Mouse (Mus musculus): Measurements from ENCODE around the gene Pgpep1l. TPM values are rescaled to one million over a fixed set of nuclear protein-coding genes. Genes with fewer than 3 reads are reported as not detected.

The Pgpep1l gene
- polyA plus RNA-seq, 1 experiment = 2.2 TPM

DNA sequence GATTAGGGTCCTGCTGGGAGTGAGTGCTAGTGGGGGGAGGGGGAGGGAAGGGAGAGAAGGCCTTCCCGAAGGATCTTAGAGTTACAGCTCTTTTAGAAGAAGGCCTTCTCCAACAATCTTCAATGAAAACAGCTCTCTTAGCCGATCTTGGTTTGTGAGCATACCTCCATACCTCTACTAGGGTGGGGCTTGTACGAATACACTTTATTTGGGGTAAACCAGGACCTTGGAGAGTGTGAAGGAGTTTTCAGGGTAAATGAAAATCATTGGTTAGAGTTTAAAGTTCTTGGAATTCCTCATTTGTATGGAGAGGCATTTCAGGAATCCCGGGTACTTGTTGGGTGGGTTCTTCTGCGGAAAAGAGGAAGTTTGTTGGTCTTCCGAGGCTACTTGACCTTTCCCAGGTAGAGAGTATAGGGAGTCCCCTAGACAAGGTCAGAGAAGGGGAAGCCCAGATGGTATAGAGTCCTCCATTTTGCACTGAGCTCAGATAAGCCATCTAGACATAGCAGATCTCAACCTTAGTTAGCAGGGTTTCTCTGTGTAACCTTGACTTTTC, 4.4 kb downstream of the Pgpep1l start:
- DNase-seq (ENCODE audit: low spot score) = no peak

DNA sequence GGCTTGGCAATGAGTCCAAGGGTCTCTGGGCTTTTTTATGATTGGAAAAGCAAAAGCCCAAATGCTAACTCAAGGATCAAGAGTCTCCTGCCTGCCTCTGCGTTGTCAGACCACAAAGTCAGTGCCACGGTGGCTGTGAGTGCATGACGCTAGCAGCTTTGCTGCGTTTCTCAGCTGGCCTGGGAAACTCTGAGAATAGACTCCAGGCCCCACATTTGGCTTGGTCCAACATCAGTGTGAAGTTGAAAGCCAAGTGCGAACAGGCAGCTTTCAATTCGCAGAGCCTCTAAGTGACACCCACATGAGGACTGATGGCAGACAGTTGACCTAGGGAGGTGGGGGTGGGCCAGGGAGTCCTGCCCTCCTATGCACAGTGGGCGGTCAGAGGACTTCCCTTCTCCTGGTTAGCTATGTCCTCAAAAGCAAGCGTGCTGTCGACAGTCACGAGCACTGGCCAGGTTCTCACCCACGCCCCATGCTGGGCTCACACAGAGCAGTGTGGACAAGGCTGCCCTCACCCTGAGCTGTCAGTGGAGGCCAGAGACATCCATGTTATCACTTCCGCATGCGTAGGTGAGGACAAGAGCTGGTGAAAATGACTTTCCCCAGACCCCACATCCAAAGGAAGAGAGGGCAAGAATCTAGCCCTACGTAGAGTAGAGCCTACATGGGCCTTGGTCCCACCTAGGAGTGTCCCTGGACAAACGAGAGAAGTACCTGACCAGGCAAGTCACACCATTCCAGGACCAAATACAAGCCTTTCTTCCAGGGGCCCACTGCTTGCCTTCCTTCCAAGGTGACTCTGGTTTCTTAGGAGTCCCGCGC, 5.5 kb downstream of the Pgpep1l start:
- DNase-seq (ENCODE audit: low spot score) = no peak

DNA sequence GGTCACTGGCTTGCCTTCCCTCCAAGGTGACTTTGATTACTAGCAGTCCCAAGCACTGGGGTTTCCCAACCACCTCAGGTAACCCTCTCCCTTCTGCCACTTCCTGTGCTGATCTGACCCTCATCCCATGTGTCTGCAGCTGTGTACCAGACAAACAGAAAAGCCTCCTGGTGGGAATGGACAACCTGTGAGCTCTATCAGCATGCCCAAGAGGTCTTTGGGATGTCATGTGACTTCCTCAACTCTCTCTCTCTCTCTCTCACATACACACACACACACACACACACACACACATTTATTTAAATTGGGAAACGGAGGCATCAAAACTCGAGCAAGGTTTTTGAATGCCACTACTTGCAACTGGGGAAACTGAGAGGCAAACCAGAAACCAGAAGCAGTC, 6.3 kb downstream of the Pgpep1l start:
- DNase-seq (ENCODE audit: low spot score) = no peak

DNA sequence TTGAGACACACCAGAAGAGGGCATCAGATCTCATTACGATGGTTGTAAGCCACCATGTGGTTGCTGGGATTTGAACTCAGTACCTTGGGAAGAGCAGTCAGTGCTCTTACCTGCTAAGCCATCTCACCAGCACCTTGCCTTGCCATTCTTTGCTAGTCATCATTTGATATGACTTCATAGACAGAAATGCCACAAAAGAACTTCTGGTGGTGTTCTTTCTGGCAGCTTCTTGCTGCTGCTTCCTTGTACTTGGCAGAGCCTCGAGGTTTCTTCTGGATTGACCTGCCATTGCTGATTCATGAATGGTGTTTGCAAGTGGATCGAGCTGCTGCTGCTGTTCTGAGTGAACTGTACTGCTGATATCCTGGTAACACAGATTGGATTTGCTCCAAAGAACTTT, 13.1 kb downstream of the Pgpep1l start:
- no peak for DNase-seq (ENCODE audit: low spot score)

DNA sequence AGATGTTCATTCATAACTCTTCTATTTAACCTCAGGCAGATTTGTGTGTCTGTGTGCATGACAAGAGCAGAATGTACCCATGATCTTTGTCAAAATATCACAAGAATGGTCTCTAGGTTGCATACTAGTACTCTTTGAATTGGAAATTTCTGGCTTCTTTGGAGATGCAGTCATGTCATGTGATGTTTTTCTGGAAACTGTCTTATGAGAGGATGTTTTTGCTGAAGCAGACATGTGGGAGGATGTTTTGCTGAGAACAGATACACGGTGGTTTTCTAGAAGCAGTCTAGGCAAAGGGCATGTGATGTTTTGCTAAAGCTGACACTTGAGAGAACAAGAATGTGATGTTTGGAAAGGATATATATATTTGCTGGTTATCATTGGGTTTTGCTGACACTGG, 13.6 kb downstream of the Pgpep1l start:
- no peak for DNase-seq (ENCODE audit: low spot score)

DNA sequence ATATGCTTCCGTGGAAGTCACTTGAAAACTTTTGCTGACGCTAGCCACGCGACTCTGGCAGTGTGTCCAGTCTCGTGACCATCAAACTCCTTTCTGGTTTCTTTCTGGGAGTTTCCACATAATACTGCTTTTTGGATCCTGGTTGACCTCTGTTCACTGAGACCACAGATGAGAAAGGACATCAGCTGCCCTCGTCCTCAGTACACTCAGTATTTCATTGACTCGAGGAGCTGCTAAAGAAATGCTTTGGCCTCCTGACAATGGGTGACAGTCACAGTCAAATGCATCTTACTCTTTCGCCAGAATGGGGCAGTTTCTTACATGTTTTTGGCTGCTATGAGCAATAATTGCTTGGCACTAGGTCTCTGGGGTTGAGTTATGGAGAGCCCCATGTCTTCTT, 17.8 kb downstream of the Pgpep1l start:
- DNase-seq (ENCODE audit: low spot score) = no peak

DNA sequence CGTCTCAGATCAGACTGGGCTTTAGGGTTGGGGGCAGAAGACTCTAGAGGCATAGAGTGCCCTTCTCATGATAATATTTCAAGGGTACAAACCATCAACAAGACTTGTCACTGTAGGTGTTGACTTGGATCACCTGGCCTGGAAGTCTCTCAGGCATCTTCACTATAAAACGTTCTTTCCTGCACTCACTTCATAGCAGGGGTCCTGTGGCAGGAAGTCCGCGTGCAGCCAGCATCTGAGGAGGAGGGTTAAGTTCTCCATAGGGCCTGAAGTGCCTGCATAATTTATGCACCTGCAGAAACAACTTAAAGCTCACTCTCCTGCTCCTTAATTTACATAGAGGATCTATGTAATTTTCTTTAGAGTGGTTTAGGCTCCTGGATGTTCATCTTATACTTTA, 18.4 kb downstream of the Pgpep1l start:
- no peak for DNase-seq (ENCODE audit: low spot score)

DNA sequence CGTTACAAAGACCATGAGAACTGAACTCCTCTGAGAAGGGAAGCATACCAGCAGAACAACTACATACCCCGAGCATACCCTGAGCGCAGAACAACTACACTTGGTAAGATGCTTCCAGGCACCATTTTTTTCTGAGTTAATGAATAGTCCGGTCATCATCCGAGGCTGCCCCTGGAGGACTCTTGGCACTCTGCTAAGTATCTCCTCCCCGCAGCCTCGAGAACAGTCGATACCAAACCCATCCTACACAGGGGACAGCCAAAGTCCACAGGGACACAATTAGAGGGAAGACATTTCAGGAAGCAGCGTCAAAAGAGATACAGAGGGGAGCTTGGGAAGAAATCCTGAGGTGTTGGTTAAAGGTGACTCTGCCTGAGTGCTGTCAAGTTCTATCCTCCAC, 22.8 kb downstream of the Pgpep1l start:
- no peak for DNase-seq (ENCODE audit: low spot score)

DNA sequence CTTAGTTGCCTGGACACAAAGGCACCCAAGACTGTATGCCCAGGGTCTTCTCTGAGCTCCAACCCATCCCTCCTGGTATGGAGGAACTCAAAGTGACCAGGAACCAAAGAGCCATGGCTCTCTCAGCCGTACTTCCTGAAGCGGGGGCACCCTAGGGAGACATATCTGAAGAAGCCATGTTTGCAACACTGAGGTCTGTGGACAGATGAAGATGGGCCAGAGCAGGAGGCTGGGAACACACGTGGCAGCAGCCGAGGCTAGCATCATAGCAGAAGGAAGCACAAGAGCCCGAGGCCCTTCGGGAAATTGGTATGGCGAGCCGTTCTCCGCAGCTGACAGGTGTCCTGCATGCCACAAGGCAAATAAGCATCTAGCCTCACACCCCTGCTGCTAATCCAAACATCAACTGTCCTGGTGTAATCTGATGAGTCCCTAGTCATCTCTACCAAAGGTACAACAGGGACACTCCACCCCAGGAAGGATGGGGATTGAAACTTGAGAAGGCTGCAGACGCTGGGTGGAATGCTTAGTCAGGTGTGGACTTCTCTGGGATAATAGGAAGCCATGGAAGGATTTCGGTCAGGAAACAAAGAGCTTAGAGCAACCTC, 24.7 kb downstream of the Pgpep1l start:
- DNase-seq (ENCODE audit: low spot score) = no peak

DNA sequence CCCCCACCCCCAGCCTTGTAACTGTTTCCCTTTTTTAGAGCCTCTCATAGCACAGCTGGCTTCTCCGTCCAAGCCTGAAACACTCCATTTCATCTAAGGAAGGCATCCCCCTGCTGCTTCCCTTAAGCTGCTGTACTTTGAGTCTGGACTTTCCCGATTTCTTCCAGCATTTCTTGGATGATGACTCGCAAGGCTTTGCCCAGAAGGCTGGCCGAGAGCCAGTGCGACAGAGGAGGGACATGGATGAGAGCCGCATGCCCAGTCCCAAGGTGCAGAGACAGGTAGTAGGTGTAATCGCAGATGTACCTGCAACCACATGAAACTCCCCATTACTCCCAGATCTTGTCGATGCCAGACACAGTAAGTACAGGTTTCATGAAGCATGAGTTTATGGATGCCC, 27.2 kb downstream of the Pgpep1l start:
- no peak for DNase-seq (ENCODE audit: low spot score)

DNA sequence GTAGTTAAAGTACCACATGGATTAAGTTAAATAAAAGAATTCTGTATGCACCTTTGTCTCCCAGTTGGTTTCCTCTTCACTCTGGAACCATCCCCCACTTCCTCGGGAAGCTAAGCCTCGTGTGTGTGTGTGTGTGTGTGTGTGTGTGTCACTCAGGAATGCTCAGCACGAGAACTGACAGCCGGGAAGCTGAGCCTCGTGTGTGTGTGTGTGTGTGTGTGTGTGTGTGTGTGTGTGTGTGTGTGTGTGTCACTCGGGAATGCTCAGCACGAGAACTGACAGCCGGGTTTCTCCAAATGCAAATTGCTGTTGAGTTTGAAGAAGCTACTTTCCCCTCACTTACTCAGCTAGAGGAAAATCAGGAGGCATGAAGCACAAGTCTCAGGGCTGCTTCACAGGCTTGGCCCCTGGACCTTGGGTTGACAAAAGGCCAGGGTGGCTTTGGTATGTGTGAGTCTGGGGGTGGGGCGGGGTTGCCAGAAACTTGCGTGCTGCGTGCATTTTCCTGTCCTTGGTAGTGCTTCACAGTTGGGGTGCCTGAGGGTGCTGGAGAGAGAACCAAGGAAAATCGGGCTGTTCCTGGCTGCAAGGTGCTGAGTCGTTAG, 30.3 kb downstream of the Pgpep1l start:
- DNase-seq (ENCODE audit: low spot score) = no peak

DNA sequence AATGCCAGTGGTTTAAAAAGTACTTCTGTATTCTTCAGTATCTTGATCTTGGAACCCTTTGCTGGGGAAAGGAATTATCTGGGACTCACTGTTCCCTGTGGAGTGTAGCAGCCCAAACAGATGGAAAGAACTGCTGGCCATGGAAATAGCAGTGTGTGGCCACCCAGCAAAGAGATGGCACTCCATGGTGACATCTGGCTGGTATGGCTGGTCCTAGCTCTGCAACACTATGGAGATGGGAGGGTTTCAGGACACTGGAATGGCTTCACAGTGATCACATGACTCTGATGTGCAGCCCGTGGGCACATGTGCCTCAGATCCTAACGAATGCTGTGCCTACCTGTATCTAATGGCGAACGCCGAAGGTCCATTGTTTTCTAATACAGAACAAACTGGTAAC, 31.5 kb downstream of the Pgpep1l start:
- no peak for DNase-seq (ENCODE audit: low spot score)

DNA sequence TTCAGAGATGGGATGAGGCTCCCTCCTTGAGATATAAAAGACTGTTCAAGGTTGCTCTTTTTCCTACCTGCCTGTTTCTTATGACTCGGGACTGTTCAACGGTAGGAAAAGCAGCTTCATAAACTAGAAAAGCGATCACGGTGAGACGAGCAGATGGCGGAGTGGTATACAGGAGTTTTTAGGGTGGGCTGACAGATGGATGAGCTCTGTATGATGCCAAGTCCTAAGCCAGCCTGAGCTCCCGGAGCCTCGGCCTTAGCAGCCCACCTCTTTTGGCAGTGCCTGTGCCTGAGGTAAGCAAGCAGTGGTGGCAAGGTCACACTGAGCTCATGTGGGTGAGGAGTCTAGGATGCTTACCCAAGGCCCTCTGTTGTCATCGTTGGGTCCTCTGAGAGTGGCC, 33.2 kb downstream of the Pgpep1l start:
- no peak for DNase-seq (ENCODE audit: low spot score)

DNA sequence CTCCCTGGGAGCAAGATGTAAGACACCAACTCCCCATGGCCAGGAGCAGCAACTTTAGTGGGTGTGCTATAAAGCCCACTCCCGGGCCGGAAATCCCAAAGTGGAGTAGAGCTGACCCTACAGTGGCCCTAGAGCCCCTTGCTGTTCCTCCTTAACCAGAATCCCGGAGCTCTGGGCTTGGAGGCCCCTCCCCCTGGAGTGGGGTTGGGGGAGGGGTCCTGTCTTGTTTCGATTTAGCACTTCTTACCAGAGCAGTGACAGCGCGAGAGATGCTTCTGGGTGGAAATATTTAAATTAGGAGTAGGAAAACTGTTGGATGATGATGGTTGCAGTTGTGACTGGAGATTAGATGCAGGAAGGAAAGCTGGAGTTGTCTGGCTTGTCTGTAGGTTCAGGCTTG, 35.5 kb downstream of the Pgpep1l start:
- no peak for DNase-seq (ENCODE audit: low spot score)

DNA sequence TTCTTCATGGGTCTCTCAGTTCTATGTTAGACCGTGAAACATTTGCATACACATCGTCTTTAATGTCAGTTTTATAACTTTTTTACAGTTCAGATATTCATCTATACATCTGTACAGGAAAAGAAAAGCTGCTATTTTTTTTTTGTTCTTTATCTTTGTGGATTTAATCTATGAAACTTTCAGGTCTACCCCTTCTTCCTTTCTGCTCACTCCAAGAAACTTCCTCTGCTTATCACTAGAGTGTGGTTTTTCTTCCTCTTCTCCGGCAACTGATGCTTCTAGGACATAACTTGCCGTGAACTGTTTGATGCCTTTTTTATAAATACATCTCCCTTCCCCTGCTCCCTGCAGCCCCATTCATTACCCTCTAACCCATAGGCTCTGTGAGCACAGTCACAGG, 36.4 kb downstream of the Pgpep1l start:
- no peak for DNase-seq (ENCODE audit: low spot score)

DNA sequence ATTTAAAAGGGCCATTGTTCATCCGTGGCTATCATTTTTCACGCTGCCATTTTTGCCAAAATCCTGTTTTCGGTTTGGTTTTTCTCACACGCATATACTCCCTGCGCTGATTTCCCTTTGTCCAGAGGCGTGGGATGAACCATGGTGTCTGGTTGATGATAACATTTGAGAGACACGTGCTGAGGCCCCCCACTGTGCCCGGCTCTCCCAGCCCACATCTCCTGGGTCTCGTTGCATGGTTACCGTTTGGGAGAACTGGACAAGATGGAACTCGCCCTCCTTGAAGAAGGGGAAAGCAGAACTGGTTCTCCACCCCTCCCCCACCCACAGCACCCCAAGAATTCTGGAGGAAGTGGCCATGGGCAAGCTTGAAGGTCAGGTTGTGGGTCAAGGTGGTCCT, 37.0 kb downstream of the Pgpep1l start:
- no peak for DNase-seq (ENCODE audit: low spot score)

DNA sequence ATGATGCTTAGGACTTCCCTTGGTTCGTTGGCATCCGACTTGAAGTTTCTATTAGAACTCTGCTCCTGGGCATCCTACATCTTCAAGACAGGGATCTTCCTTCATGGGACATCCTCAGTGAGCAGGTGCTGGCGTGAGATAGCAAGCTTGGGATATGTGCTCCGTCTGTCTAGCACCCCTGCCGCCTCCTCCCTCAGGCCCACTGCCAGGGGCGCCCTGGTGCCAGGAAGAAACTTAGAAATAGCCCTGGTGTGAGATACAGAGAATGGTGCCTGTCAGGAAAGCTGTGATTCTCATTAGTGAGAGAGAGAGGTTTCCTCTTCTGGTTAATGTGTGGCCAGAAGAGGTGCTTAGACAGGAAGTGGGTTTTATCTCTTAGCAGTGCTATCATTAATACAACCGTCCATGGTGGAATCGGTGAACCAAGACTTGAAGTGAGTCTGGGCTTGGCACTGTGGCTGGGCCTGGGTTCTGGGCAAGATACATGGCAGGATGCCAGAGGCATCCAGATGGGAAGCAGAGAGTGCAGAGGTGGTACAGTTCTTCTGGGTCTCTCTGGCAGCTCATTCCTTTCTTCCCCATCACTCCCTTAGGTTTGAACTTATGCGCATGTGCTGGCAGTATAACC, 38.5 kb downstream of the Pgpep1l start:
- DNase-seq (ENCODE audit: low spot score) = no peak

DNA sequence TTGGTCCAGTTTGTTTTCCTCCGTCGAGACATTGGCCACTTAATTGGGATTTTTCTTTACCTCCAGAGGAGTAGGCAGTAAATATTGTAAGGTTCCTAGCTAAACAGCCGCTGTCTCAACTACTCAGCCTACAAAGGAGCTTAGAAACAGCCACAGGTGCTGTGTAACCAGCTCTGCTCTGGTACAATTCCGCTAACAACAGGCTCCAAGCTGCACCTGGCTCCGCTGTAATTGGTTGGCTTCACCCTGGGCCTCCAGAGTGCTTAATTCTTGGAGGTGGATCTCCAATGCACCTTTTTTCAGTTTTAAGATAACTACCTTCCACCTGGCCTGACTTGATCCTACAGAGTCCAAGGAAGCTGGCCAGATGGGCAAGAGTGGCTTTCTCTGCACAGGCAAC, 40.0 kb downstream of the Pgpep1l start:
- DNase-seq (ENCODE audit: low spot score) = no peak

DNA sequence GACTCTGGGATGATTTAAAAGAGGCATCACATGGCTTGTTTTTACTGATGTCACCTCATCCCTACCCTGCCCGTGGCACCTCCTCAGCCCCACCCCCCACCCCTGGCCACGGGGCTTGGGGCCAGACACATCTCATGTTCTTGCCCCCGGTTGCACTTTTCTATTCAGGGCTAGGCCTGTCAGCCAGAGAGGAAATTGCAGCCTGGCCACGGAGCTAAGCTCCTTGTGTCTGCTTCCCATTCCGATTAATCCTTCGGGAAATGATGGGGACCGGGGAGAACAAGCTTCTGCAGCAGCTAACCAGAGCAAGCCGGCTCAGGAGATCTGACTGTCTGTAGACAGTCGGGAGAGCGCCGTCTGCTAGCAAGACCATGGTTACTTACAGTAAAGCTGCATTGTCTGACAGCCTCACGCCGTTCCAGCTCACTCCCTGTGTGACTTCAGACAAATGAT, 40.7 kb downstream of the Pgpep1l start:
- DNase-seq (ENCODE audit: low spot score) = no peak

DNA sequence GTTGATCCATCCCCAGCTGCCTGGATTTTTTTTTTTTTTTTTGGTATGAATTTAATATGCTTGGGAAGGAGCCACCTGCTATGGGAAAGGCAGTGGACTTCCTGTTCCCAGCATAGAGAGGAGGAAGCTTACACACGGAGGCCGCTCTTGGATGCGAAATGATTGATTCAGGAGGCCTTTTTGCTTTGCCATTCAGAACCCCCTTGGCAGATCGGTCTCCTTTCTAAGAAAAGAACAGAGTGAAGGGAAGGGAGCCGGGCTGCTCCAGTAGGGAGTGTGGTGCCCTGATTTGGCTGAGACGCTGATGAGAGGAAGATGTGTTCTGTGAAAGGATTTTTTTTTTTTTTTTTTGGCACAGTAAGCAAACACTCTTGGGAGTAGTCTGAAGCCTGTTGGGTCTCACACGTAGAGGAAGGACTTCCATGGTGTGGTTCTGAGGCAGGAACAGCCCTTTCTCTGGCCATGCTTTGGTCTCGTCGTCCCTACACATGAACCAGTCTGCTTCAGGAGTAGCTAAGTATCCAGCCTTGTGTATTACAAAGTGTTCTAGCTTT, 42.3 kb downstream of the Pgpep1l start:
- DNase-seq (ENCODE audit: low spot score) = no peak

DNA sequence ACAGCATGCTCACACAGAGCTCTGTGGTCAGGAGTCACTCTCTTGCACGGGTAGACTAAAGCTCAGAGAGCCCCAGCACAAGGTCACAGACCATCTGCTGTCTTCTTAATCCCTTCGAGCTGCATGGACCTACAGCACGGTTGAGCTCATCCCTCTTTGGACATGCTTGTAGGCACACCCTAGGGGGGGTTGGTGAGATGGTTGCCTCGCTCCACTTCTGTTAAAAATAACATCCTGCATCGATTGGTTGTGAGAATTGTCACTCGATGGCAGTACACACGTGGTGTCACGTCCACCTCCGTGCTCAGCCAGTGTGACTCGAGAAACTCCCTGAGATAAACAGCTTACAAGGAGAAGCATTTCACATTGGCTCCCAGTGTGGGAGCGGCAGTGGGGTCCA, 45.2 kb downstream of the Pgpep1l start:
- DNase-seq (ENCODE audit: low spot score) = no peak

DNA sequence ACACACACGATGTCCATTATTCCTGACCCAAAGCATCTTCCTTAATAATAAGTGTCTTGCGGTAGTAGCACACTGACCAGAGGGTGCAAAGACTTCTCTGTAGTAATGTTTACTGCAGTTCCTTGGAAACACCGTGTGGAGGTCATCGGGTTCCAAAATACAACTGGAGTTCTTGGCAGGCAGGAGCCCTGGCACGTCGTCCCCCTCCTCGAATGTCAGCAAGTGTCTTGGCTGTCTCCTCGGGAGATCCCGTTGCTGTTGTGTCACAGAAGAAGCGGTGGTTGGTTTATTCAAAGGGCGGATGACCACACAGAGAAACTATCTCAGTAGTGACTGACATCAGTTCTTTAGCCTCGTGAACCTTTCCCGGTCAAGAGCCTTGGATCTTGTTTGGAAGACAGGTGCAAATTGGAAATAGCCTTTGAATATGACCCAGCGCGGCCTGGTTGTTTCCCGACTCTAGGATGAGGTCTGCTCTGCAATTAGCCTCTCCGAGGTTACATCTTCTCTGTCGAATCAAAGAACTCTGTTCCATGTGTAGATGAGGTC, 48.4 kb downstream of the Pgpep1l start:
- DNase-seq (ENCODE audit: low spot score) = no peak
